Mouse (Mus musculus): ENCODE measurements around the gene Hnrnpf. TPM values are rescaled to one million over a fixed set of nuclear protein-coding genes. Genes with fewer than 3 reads are reported as not detected.

Hnrnpf gene
- total RNA-seq, 2 experiments from 2014 or later, result 299 to 333 TPM

DNA sequence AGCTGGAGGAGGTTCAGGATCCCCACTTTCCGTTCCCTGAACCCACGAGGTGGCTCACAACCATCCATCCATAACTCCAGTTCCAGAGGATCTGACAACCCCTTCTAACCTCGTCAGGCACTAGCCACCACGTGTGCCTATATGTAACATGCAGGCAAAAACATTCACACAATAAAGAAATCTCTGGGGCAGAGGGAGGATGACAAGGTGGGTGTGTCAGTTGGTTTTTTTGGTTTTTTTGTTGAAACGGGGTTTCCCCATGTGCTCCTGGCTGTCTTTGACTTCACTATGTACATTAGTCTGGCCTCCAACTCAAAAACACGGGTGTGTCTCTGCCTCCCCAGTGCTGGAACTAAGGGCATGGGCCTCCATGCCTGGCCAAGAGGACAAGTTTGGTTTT lies 9.9 kb upstream of the Hnrnpf start:
- no peak for DNase-seq (ENCODE audit: low spot score in 2 of 2)

- no peak for DNase-seq (ENCODE audit: low spot score in 2 of 2)
These were observed 8.6 kb upstream of the Hnrnpf start for GRCm38 (mm10) chr6:117891369-117892160.

DNA sequence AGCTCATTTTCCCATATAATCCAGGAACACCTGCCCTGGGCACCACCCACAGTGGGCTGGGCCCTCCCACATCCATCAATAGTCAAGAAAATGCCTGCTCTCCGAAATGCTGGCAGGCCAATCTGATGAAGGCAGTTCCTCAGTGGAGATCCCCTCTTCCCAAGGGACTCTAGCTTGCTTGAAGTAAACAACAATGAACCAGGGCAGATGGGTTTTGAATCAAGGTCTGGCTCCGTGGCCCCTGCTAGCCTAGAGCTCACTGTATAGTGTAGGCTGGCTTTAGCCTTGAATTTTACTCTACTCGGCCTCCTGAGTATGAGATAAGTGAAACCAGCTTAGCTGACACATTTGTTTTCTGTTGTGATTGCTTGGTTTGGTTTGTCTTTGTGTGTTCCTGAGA lies 7.7 kb upstream of the Hnrnpf start:
- DNase-seq (ENCODE audit: low spot score in 2 of 2), result no peak

- DNase-seq (ENCODE audit: low spot score in 2 of 2), result no peak
These were observed 6.7 kb upstream of the Hnrnpf start for GRCm38 (mm10) chr6:117893435-117893834.

- DNase-seq (ENCODE audit: low spot score in 2 of 2), result no peak
These were observed 2.3 kb upstream of the Hnrnpf start for GRCm38 (mm10) chr6:117897800-117898199.

DNA sequence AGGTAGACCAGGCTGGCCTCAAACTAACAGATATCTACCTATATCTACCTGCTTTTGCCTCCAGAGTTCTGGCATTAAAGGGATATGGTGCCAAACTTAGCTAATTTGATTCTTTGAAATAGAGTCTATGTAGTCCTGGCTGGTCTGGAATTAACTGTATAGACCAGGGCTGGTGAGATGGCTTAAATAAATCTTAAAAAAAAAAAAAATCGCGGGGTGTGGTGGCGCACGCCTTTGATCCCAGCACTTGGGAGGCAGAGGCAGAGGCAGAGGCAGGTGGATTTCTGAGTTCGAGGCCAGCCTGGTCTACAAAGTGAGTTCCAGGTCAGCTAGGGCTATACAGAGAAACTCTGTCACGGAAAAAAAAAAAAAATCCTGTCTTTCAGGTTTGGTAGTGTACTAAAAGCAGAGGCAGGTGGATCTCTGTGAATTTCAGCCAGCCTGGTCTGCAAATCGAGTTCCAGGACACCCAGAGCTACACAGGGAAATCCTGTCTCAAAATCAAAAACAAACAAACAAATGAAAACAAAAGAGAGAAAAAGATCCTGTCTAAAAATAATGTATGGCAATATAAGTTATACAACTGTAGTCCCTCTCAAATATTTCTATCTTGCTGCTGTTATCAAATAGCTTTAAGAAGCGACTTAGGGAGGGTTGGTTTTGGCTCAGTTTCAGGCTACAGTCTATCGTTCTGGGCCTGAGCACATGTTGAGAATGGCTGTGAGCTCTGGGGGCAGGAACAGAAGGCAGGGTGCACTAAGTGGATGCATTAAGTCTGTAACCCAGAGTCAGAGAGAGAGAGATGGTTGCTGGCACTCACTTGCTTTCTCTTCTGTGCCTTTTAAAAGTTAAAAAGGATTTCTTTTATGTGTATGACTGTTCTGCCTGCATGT lies 1.6 kb downstream of the Hnrnpf start:
- no peak for DNase-seq (ENCODE audit: low spot score in 2 of 2)

DNA sequence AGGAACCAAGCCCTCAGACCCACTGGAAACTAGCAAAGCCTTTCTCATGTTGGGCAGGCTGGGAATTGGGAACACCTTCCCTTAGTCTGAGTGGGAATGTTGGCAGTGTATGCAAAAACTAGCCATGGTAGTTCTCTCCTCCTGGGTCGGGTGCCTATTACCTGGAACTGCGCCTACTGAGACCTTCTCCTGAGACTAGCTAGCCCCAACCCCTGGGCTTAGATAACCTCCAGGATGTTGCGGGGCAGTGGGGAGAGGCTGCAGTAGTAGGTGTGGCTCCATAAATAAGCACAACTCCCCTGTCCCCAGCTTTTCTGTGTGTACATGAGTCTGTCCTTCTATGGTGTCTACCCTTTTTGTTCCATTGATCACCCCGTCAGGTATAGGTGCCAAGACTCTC lies 2.4 kb downstream of the Hnrnpf start:
- no peak for DNase-seq (ENCODE audit: low spot score in 2 of 2)

DNA sequence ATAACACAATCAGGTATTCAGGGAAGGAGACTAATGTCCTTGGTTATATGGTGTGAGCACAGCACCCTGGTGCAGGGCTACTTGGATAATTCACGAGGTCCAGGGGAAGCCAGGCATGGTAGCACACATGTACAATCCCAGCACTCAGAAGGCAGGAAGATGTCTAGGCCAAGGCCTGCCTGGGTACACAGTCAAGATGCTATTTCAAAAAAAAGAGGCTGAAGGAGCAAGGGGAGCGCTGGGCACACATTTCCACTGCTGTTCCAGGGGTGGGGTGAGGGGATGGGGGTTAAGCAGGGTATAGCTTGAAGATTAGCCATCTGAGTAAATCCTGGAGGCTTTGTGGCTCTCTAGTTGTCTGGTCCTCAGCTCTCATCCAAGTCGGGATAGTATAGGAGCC lies 3.7 kb downstream of the Hnrnpf start:
- DNase-seq (ENCODE audit: low spot score in 2 of 2), result no peak

GRCm38 (mm10) chr6:117905260-117905930 lies 5.3 kb downstream of the Hnrnpf start:
- no peak for DNase-seq (ENCODE audit: low spot score in 2 of 2)

- peak in 1 of 2 experiments; percentile 44 for DNase-seq (ENCODE audit: low spot score in 2 of 2)
These were observed 5.9 kb downstream of the Hnrnpf start for GRCm38 (mm10) chr6:117906015-117906531.

DNA sequence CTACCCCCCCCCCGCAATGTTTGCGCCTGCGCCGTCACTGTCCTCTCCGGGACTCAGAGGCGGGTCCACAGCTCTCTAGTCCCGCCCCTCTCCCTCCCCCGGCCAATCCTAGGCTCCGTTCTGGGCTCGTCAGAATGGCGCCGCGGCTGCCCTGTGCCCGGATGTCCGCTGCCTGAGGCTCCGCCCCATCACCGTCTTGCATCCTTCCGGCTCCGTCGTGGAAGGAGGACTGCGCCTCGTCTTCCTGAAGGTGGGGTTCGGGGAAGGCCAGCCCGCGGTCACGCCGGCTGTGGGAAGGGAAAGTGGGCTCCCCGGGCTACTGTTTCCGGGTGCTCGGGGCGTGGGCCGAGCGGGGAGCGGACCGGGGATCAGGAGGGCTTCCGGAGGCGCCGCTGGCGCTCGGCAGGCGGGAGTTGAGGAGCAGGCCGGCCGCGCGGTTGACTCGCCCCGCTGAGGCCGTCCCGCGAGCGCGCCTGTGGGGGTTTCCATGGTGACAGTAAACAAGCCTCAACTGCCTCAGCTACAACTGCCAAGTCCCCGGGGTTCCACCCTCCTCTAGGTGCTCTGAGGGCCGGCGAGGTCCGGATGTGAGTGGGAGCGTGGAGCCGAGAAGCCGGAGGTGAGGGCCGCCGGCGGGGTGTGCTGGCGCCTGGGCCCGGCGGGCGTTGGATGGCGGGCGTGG lies 6.6 kb downstream of the Hnrnpf start:
- DNase-seq (ENCODE audit: low spot score in 2 of 2), result peak; percentile 93 to 96

DNA sequence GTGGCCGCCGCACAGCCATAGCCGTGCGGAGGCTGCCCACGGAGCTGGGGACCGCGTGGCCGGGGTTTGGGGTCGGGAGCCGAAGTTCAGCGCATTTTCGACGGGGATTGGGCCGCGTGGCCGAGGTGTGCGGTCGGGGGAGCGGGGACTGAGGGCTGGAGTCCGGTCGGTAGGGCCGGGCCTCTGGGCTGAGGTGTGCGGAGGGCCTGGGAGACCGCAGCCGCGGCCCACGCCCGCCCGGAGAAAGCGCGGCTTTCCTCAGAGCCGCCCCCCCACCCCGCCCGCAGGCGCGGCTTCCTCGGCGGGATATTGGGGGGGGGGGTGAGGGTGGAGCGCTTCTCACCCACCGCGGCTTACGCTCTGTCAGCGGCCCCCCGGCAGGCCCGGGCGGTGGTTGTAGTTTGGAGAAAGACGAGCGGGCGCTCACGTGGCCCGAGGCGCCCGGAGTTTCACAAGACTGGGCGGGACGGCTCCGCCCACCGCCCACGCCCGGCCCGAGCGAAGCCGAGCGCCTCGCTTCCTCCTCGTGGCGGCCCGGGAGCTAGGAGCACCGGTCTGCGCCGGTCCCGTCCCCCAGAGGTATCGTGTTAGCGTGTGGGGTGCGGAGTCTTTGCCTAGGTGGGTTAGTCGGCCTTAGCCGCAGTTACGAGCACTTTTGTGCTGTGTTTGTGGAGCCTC lies 7.3 kb downstream of the Hnrnpf start:
- DNase-seq (ENCODE audit: low spot score in 2 of 2), result peak; percentile 79 to 90

DNA sequence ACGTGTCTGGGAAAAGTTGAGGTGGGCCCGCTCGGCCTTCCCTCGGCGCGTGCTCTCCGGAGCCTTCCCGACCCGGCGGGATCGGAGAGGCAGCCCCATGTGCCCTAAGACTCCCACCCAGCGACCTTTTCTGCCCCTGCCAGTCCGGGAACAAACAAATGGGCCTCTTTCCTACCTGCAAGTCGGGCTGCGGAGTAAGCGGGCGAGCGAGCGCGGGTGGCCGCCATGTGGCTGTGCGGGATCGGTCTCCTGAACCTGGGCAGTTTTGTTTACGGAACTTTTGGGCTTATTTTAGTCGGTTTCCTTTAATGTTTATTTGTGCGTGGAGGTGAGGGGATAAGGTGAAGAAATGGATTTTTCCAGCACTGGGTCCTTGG lies 7.8 kb downstream of the Hnrnpf start:
- DNase-seq (ENCODE audit: low spot score in 2 of 2), result no peak

GRCm38 (mm10) chr6:117908424-117908900 lies 8.3 kb downstream of the Hnrnpf start:
- peak in 1 of 2 experiments; percentile 9 for DNase-seq (ENCODE audit: low spot score in 2 of 2)

DNA sequence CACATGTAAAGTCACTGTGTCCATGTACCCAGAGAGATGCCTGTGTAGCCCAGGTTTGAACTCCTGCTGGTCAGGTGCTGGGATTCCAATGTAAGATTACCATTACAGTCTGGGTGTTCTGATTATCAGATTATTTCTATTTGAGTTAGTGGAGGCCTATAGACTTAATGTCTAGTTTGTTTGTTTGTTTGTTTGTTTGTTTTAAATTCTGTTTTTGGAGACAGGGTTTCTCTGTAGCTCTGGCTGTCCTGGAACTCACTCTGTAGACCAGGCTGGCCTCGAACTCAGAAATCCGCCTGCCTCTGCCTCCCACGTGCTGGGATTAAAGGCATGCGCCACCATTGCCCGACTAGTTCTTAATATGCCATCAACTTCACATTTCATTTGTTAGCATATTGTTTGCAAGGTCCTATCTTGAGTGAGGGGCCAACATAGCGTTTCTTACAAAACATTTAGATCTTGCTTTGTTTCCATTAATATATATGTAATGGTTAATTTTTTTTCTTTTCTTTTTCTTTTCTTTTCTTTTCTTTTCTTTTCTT lies 10.1 kb downstream of the Hnrnpf start:
- no peak for DNase-seq (ENCODE audit: low spot score in 2 of 2)

GRCm38 (mm10) chr6:117914541-117914940 lies 14.4 kb downstream of the Hnrnpf start:
- DNase-seq (ENCODE audit: low spot score in 2 of 2), result no peak

- no peak for DNase-seq (ENCODE audit: low spot score in 2 of 2)
These were observed 16.1 kb downstream of the Hnrnpf start for GRCm38 (mm10) chr6:117916205-117916736.

GRCm38 (mm10) chr6:117916737-117917426 lies 16.8 kb downstream of the Hnrnpf start:
- DNase-seq (ENCODE audit: low spot score in 2 of 2), result peak; percentile 68 to 77

DNA sequence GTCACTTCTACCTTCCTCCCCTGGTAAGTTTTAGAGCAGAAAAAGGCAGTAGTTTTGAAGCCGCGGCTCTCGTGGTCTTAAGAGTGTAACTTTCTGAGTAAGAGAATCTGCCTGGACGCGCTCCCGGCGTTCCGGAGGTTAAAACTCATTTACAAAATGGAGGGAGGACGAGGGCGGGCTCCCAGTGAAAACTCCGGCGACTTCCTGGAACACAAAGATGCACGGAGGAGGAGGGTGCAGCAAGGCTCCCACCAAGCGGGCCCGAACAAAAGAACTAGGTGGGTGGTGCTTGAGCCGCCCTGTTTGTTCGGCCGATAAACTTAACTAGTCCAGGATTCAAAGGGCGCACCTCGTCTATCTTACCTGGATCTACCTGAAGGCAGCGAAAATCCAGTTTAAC lies 17.5 kb downstream of the Hnrnpf start:
- DNase-seq (ENCODE audit: low spot score in 2 of 2), result peak; percentile 36 to 69

All from gastrocnemius, postnatal 4 days (tissue).